Mouse (Mus musculus) forebrain, embryonic 14.5 days (tissue): ENCODE data around the gene Gp9. TPM values are rescaled to one million over a fixed set of nuclear protein-coding genes. Genes with fewer than 3 reads are reported as not detected.

Experiments
- ATAC-seq: fragments of 200-750 bp; cut with Nextera tagmentation; 2 replicates; pipeline ENCODE4 v1.8.0; 2017; ENCODE audit warnings: mild to moderate bottlenecking, moderate library complexity
- DNase-seq: peaks from one replicate; pipeline ENCODE4 v3.0.0-alpha.2; 2015; ENCODE audit warnings: low spot score
- H3K27ac ChIP-seq: fragments of 300-500 bp; sonication (generic); 2 replicates; pipeline ENCODE4 v1.5.1; 2014; ENCODE audit warnings: low read depth, mild to moderate bottlenecking, control low read depth, low read length, moderate library complexity
- H3K27me3 ChIP-seq: fragments of 300-500 bp; sonication (generic); replicated peaks from 2 replicates; pipeline ENCODE4 v1.6.1; 2014; ENCODE audit warnings: low read length, control low read depth, mixed read lengths; ENCODE audit not compliant: control insufficient read depth, insufficient read depth
- H3K36me3 ChIP-seq: fragments of 300-500 bp; sonication (generic); 2 replicates; pipeline ENCODE4 v1.6.1; 2014; ENCODE audit warnings: low read length, control low read depth; ENCODE audit not compliant: control insufficient read depth, insufficient read depth
- H3K4me1 ChIP-seq: fragments of 300-500 bp; sonication (generic); 2 replicates; pipeline ENCODE4 v1.6.1; 2014; ENCODE audit warnings: antibody characterized with exemption, low read length, control low read depth; ENCODE audit not compliant: control insufficient read depth, insufficient read depth
- H3K4me2 ChIP-seq: fragments of 300-500 bp; sonication (generic); 2 replicates; pipeline ENCODE4 v1.6.1; 2014; ENCODE audit warnings: mild to moderate bottlenecking, control low read depth, low read length
- H3K4me3 ChIP-seq: fragments of 300-500 bp; sonication (generic); 2 replicates; pipeline ENCODE4 v1.5.1; 2014; ENCODE audit warnings: low read depth, low read length, control low read depth
- H3K9ac ChIP-seq: fragments of 300-500 bp; sonication (generic); 2 replicates; pipeline ENCODE4 v1.6.1; 2014; ENCODE audit warnings: mild to moderate bottlenecking, low read length, control low read depth, moderate library complexity
- H3K9me3 ChIP-seq: fragments of 300-500 bp; sonication (generic); replicated peaks from 2 replicates; pipeline ENCODE4 v1.6.1; 2016; ENCODE audit warnings: low read length, control low read depth, mixed read lengths; ENCODE audit not compliant: control insufficient read depth
- WGBS: fragments of 180-500 bp; shearing (Covaris S2); extraction: QIAGEN DNeasy Blood & Tissue Kit; methylation state at CpG from one replicate; pipeline ENCODE4 v1.1.7; 2014; 5-methylcytosine and 5-hydroxymethylcytosine counted together
- polyA plus RNA-seq: library from polyadenylated mRNA; unstranded; fragments of >200 nt; fragmentation: Nextera tagmentation; extraction: Ambion mirVana; gene quantifications from 2 replicates; pipeline ENCODE4 v1.2.1, GENCODE M21; 2014

Gene Gp9
- polyA plus RNA-seq, result 0.47 and 0.94 TPM in 2 replicates

DNA sequence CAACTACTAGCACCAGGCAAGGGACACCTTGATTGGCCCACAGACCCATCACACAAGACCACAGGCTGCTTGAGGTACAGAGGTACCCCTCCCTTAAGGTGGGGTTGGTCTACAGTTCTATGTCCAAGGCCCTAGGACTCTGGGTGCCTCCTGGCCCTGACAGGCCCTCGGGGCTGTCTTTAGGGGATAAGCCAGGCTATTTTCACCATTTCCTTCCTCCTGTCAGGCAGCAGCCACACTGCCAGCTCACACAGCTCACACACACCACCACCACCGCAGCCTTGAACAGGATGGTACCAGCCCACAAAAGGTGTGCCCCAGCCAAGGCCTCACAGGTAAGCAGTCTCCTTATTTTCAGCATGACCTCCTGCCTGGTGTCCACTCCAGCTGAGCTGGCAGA lies at the start of gene Gp9:
Gene Gp9 (plus strand): TSS at position 231 of the 400 bp plus-strand sequence.
- Histone ChIP-seq H3K36me3 (no peaks in the 10 kb centered on the region), H3K9ac (no peak within 1 kb of the TSS), H3K27ac (no peak within 1 kb of the TSS), H3K4me3 (no peak within 1 kb of the TSS), H3K4me1 (no peaks in the 10 kb centered on the region), H3K27me3 (no peaks in the 10 kb centered on the region), H3K9me3 (no peaks in the 10 kb centered on the region), H3K4me2 (no peak within 1 kb of the TSS)
- WGBS, result 74% methylated on average over 2 of the region's 2 CpGs
- ATAC-seq, result no peak
- no peak for DNase-seq

GRCm38 (mm10) chr6:87728102-87728501 lies 49.8 kb upstream of the Gp9 start:
- H3K27me3 ChIP-seq, result peaks cover 38% of the 10 kb centered on the region
- H3K4me1 ChIP-seq, result peaks cover 5% of the 10 kb centered on the region; the same call in 1 of the 2 replicates
- H3K4me2 ChIP-seq, result no peak overlapping the region
- no peak overlapping the region for H3K27ac ChIP-seq
- WGBS, result 77% methylated on average over 3 of the region's 3 CpGs
- no peaks in the 10 kb centered on the region for H3K9me3 ChIP-seq
- H3K4me3 ChIP-seq, result no peak overlapping the region
- no peak overlapping the region for H3K9ac ChIP-seq
- no peaks in the 10 kb centered on the region for H3K36me3 ChIP-seq
- DNase-seq (no peak), ATAC-seq (no peak)

GRCm38 (mm10) chr6:87730141-87730540 lies 47.7 kb upstream of the Gp9 start:
- peaks cover 5% of the 10 kb centered on the region; the same call in 1 of the 2 replicates for H3K4me1 ChIP-seq
- ATAC-seq, result no peak
- H3K27ac ChIP-seq, result no peak overlapping the region; the same call in 1 of the 2 replicates
- H3K4me2 ChIP-seq, result peak overlapping the region; percentile 84
- 16% methylated on average over 13 of the region's 13 CpGs for whole genome bisulfite sequencing
- peaks cover 51% of the 10 kb centered on the region for H3K27me3 ChIP-seq
- peak overlapping the region; percentile 48 for H3K4me3 ChIP-seq
- no peak for DNase-seq
- no peaks in the 10 kb centered on the region for H3K36me3 ChIP-seq
- no peaks in the 10 kb centered on the region for H3K9me3 ChIP-seq
- peak overlapping the region; percentile 59; the same call in 1 of the 2 replicates for H3K9ac ChIP-seq

GRCm38 (mm10) chr6:87730591-87731462 lies 47.0 kb upstream of the Gp9 start, which contains the start of gene Efcc1:
TSS of gene Efcc1 (plus strand) at chr6:87730869.
- DNase-seq, result peak; percentile 45
- Histone ChIP-seq H3K4me2 (peak within 1 kb of the TSS; percentile 84), H3K9ac (peak within 1 kb of the TSS; percentile 59), H3K4me3 (peak within 1 kb of the TSS; percentile 48), H3K36me3 (no peaks in the 10 kb centered on the region), H3K27me3 (peaks cover 51% of the 10 kb centered on the region), H3K9me3 (no peaks in the 10 kb centered on the region), H3K27ac (no peak within 1 kb of the TSS; the same call in none of the 2 replicates), H3K4me1 (peaks cover 5% of the 10 kb centered on the region; the same call in 1 of the 2 replicates)
- peak; percentile 75 for ATAC-seq
- under 1% methylated on average over 75 of the region's 90 CpGs for WGBS

DNA sequence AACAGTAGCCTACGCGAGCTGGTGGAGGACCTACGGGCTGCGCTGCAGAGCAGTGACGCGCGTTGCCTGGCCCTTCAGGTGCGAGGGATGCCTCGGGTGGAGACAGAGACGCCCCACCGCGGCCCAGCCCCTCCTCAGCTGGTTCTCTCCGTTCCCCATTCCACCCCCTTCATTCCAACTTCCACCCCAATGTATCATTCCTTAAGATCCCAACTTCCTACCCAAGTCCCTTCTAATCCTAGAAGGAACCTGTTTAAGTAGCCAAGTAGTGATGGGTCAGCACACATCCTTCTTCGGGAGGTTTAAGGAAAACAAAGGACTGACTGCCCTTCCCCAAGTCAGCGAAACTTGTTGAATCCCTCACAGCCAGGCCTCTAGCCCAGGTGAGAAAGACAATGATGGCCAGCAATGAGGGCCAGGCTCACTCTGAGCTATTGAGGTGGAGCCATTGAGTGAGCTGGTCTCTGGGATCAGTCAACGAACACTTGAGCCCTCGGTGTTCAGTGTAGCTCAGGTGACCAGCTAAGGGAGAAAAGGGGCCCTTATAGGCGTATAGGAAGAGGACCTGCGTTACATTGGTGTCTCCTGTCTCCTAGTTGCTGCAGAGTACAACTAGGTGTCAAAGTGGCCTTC lies 46.3 kb upstream of the Gp9 start:
- Histone ChIP-seq H3K4me1 (peaks cover 5% of the 10 kb centered on the region; the same call in 1 of the 2 replicates), H3K4me2 (peak overlapping the region; percentile 84), H3K27me3 (peaks cover 51% of the 10 kb centered on the region), H3K9ac (peak overlapping the region; percentile 59), H3K27ac (no peak overlapping the region), H3K4me3 (peak overlapping the region; percentile 48), H3K9me3 (no peaks in the 10 kb centered on the region), H3K36me3 (no peaks in the 10 kb centered on the region)
- ATAC-seq, result peak; percentile 61; the same call in 1 of the 2 replicates
- 2% methylated on average over 18 of the region's 19 CpGs for WGBS
- no peak for DNase-seq

DNA sequence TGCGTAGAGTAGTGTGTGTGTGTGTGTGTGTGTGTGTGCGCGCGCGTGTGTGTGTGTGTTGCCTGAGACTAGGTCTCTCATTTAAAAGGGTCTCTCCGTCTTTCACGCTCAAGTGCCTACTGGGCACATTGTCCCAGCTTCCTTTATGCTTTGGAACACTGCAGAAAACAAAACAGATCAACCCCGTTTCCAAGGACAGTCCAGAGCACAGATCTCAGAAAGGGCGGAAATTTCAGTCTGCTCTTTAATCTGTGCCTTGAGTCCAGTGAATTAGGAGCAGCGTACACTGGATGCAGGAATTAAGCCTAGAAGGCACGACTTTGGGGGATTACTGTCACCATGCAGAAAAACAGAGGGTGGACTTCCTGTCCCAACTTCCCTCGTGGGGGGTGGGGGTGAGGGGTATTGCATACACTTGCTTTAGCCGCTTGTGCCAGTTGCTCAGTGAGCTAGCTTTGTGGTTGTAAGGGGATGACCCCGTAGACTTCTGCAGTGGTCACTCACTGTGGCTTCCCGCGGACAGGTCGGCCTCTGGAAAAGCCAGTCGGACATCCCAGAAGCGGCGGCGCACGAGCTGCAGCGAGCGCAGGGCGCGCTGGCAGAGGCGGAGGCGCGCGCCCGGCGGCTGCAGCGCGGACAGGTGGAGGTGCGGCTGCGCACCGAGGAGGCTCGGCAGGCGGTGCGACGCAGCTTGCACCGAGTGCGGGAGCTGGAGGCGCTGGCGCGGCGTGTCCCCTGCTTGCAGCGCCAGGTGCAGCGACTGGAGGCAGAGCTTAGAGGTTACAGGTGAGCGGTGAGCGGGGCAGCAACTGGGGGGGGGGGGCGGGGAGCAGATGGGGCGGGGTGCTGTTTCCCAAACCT lies 45.5 kb upstream of the Gp9 start:
- WGBS, result under 1% methylated on average over 42 of the region's 53 CpGs
- peak; percentile 24; the same call in 1 of the 2 replicates for ATAC-seq

GRCm38 (mm10) chr6:87733131-87733930 lies 44.5 kb upstream of the Gp9 start:
- peak overlapping the region; percentile 67 for H3K4me2 ChIP-seq
- no peak for ATAC-seq

More for the DNA sequence above, 45.5 kb upstream of the Gp9 start:
- peaks cover 5% of the 10 kb centered on the region; the same call in 1 of the 2 replicates for H3K4me1 ChIP-seq
- no peak overlapping the region for H3K27ac ChIP-seq
- H3K36me3 ChIP-seq, result no peaks in the 10 kb centered on the region
- peaks cover 51% of the 10 kb centered on the region for H3K27me3 ChIP-seq
- no peaks in the 10 kb centered on the region for H3K9me3 ChIP-seq
- peak overlapping the region; percentile 33 for H3K4me3 ChIP-seq
- H3K9ac ChIP-seq, result peak overlapping the region; percentile 46; the same call in 1 of the 2 replicates
- DNase-seq, result peak; percentile 41
- H3K4me2 ChIP-seq, result peak overlapping the region; percentile 84

More at GRCm38 (mm10) chr6:87733131-87733930, 44.5 kb upstream of the Gp9 start:
- WGBS, result 26% methylated on average over 14 of the region's 14 CpGs
- Histone ChIP-seq H3K4me3 (peak overlapping the region; percentile 33), H3K9me3 (no peaks in the 10 kb centered on the region), H3K4me1 (peaks cover 5% of the 10 kb centered on the region; the same call in 1 of the 2 replicates), H3K36me3 (no peaks in the 10 kb centered on the region), H3K27ac (no peak overlapping the region), H3K27me3 (peaks cover 51% of the 10 kb centered on the region), H3K9ac (no peak overlapping the region)
- peak; percentile 39 for DNase-seq
